Mouse (Mus musculus) kidney, postnatal 25 days (tissue): Measurements from ENCODE around the gene Ctsz.

ENCODE experiments used
- DNase-seq, 2 experiments: peaks; one replicate each; pipeline ENCODE4 v3.0.0; 2021; ENCODE audit warnings: mixed read lengths in 2 of 2

Ctsz gene

DNA sequence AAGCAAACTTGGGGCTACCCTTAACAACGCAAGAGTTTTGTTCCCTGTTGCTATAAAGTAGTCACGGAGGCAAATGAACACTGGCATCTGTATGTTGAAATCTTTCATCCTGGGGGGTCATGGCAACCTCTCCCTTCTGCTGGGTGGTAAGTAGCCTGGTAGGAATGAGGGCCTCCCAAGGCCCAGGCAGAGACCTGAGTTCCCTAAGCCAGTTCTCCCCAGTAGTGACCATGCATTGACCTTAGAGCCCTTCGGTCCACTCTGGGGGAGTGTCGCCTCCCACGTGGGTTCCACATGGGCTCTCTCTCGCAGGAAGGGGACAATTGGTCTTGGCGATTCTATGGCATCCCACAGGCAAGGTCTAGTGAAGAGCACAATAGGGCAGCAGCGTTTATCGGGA is 1.1 kb upstream of the Ctsz start:
- DNase-seq: peak in 1 of 2 experiments; percentile 17

DNA sequence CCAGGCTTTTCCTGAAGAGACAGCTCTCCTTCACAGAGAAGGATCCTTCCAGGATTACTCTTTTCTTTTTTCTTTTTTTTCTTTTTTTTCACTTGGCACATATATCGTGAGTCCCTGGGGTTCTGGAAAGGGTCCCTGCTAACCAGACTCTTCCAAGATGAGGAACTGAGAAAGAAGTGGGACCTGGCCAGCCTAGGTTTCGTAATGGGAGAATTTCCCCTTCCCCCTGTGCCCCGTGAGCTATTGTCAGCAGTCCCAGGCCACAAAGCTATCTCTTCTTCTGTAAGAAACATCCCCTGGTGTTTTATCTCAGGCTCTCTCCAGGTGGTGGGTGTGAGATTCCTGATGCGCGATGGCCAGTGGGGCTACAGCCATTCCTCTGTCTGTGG is 605 bp upstream of the Ctsz start:
- DNase-seq: peak in 1 of 2 experiments; percentile 27

- no peak for DNase-seq
These were observed 658 bp downstream of the Ctsz start for GRCm38 (mm10) chr2:174438181-174438580.

GRCm38 (mm10) chr2:174437697-174437982 is 1.2 kb downstream of the Ctsz start:
- DNase-seq: no peak

- no peak for DNase-seq
These were observed 1.7 kb downstream of the Ctsz start for GRCm38 (mm10) chr2:174436916-174437696.

- DNase-seq: no peak
These were observed 2.6 kb downstream of the Ctsz start for GRCm38 (mm10) chr2:174436076-174436701.

GRCm38 (mm10) chr2:174434943-174435342 is 3.9 kb downstream of the Ctsz start:
- DNase-seq: no peak

DNA sequence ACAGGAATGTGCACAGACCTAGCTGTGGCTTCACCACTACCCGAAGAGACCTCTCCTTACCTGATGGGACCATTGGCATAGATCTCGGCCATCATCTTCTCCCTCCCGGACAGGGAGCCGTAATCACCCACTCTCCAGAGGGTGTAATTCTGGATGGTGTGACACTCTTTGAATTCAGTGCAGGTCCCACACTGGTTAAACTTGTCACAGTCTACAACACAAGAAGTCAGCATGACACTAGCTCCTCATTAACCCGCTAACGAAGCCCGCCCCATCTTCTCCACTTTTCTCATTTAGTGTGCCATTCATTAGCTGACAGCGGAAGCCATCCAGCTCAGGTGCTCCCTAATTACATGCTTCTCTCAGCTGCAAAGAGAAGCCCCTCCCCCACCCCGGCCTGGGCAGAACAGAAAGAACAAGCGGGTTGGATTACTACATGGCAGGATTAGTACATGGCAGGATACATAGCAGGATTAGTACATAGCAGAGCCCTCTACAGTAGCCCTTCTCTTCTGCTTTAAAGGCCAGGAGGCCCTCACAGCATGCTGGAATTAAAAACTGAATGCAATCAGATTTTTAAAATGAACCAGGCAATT is 9.7 kb downstream of the Ctsz start:
- no peak for DNase-seq

DNA sequence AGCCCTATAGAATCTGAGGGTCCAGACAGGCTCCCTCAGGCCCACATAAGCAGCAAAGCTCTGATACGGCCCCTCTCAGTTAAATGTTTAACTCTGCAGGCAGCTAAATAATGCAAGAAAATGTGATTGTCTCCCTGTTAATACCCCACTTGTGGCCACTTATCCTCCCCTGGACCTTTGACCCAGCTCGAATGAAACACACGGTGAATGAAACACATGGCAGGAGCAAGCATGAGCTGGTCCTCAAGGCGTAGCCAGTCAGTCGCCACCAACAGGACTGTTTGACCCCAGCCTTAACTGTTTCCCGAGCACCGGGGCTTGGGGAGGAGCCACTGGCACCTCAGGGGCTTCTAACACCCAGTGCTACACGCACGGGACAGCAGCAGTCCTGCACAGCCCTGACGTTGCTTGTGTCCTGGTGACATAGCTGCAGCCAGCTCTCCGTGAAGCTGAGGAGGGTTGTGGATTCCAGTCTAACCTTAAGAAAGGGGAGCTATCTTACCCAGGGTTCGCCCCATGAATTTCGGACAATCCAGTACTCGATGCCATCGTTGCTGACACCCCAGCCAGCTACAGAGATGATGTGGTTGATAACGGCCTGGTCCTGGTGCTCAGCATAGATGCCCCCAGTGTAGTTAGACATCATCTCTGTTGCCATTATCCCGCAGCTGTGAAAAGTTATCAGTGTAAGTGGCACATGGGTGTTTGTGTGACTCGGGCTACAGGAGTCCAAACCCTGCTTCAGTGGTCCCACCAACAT is 10.6 kb downstream of the Ctsz start:
- peak; percentile 36 to 68 for DNase-seq

GRCm38 (mm10) chr2:174426856-174427255 is 12.0 kb downstream of the Ctsz start:
- DNase-seq: no peak

DNA sequence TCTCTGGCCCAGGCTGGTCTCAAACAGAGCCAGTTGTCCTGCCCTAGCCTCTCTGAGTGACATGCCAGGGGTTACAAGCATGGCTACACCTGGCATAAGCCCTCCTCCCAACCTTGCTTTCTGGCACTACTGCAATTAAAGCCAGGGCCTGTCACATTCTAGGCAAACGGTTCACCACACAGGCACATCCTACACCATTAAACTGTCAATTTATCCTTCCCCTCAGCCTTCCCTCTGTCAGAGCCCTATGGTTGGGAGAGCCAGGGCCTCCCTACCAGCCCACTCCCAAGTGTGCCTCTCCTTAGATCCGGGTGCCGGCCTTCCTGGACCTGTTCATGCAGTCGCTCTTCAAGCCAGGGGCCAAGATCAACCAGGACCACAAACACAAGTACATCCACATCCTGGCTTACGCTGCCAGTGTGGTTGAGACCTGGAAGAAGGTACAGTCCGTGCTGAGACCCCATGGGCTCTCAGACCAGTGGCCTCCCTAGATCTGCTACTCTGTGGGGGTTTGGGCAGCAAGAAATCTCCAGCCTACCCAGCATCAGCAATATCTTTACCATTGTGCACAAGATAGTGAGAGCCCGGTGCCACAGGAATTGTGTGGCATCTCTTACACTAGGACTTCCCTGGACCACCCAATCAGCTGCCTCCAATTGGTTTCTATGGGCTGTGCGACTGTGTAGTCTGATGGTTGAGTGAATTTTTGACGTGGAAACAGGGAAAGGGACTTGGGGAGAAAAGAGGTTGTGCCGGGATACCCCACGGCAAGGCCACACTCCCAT is 14.3 kb downstream of the Ctsz start:
- no peak for DNase-seq

DNA sequence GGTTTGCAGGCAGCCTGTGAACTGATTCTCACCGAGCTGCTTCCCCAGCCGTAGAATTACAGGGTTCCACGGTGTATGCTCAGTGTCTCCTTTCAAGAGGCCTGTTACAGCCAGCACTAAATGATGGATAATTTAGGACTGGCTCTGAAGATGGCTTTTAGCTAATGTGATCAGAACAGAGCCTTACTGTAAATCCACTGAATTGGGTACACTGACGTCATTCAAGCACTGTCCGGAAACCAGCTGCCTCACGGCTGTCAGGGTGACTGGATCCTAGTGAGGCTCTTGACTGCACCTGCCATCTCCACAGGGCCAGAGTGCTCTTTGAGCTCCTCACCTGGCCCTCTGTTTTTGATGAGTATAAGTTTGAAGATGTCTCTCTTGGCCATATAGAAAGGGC is 17.7 kb downstream of the Ctsz start:
- DNase-seq: no peak

DNA sequence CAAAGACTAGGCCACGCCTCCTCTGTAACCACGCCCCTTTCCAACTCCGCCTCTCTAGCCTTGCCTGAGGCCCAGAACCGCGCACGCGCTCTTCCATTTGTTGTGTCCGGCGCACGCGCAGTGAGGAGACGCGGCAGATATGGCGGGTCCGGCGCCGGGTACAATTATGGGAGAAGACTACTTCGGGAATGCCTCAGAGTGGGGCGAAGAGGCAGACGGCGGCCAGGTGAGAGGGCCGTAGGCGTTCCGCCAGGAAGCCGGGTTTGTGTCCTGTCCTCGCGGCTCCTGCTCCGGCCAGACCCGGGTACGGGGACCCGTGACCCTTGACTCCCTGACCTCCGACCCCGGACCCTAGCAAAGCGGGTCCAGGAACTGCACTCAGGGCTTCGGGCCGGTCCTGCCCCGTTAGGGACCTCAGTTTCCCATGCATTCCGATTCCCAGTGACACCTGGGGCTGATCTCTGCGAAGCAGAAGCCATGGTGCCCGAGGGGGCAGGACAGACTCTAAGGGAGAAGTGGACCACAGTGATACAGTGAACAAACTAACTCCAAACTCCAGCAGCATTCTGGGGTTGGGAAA is 23.0 kb downstream of the Ctsz start, which contains the start of gene Nelfcd:
Gene Nelfcd (plus strand): TSS at position 74 of the 580 bp plus-strand sequence.
- DNase-seq: peak; percentile 96

DNA sequence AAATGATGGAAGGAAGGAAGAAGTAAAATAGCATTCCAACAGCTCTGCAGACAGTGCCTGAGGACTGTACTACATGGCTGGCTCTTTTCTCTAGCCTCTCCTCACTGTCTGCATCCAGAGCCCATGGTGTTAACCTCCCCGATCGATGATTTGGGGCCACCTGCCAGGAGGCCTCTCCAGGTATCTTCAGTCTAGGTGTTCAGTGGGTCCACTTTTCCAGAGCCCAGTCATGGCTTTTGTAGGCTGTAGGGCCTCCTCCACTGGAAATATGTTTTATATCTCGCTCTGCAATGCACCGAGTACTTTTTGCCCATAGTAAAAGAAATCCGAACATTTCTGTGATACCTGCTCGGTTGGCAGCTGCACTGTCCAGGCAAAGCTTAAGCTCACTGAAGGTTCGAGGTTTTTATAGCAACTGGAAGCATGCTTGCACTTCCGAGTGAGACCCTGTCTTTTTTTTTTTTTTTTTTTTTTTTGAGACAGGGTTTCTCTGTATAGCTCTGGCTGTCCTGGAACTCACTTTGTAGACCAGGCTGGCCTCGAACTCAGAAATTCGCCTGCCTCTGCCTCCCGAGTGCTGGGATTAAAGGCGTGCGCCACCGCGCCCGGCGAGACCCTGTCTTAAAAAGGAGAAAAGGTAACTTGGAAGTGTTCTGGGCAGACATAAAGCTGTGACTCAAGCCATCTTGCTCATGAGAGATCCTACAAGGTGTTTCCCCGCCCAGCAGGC is 23.7 kb downstream of the Ctsz start:
- DNase-seq: no peak

DNA sequence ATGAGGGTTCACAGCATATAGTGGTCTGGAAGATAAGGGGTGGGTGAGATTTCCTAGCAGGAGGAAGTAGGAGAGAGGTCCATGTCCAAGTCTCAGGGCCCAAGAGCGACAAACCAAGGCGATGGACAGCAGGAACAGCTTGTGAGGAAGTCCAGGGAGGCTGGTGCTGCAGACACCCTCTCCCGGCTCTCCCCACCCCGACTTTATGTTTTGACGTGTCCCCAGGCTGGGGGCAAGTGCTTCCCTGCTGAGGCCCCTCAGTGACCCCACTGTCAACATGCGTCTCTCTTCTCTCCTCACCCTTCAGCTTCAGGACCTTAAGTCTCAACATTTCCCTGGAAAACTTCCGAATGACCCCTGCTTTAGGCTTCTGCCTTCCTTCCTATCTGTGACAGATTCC is 25.7 kb downstream of the Ctsz start:
- no peak for DNase-seq

GRCm38 (mm10) chr2:174410222-174410621 is 28.6 kb downstream of the Ctsz start:
- no peak for DNase-seq

DNA sequence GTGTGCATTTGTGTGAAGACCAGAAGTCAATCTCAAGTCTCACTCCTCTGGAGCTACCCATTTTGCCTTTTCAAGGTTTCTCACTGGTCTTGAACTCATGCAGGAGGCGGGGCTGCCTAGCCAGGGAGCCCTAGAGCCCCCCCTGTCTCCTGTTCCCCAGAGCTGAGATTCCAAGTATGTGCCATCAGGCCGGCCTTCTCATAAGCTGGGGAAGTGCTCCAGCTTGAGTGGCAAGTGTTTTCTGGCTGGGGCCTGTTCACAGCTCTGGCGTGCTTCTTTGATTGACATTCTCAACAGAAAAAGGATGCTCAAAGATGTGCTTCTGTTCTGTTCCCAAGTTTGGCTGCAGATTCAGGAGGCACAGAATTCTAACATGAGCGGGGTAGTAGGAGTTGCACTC is 38.4 kb downstream of the Ctsz start:
- no peak for DNase-seq

DNA sequence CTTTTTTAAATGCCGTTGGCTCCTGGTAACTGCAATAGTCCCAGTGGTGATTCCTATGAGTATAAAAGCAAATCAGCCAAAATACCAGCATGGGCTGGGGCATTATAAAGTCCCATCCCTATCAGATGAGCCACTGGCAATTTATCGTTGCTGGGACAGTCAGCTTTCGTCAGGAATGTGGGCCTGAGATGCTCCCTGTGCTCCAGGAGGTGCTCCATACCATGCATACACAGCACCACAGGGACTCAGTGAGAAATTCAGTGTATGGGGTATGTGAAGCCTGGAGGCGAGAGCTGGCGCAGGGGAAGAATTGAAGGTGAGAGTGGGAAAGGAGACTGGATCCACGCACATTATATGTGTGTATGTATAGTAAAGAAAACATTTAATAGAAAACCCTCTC is 41.0 kb downstream of the Ctsz start:
- DNase-seq: no peak

DNA sequence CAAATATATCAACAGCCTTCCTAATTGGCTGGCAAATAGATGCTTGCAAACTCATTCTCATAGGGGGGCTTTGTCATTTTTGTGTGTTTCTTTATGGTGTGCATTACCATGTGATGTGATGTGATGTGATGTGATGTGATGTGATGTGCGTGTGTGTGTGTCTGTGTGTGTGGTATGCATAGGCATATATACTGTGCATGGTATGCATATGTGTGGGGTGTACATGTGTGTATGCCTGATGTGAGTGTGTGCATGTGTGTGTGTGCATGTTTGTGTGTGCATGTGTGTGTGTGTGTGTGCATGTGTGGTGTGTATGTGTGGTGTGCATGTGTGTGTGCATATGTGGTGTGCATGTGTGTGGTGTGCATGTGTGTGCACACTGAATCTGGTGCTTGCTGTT is 41.8 kb downstream of the Ctsz start:
- no peak for DNase-seq

DNA sequence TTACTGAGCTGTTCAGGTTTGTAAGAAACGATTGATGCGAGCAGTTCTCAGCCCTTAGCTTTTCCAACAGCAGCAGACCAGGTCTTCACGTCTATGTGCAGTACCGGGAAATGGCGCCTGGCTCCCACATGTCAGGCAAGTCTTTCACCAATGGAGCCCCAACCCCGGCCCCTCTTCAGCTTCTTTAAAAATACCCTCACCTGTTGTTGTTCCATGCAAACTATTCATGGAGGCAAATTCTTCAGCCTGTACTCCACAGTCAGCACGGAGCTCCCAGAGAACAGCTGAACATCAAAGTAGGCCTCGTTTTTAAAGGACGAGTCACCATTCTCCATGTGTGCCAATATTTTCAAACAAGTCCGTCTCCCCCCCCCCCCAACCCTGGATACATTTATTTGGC is 42.2 kb downstream of the Ctsz start:
- no peak for DNase-seq

DNA sequence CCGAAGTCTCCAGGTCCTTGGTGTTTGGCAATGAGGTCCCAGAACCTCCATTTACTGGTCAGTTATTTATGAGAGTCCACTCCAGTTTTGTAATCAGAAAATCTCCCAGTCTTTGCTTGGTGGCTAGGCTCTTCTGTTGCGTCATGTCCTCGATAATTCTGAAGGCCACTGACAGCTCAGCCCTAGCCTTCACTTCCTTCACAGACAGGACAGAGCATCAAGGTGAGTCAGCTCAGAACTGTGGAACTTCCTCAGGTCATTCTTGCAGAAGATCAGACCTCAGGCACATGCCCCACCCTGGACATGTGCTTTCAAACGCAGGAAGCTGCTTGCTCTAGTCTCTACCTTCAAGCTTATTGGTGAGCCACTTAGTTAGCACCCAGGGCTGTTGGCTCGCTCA is 45.5 kb downstream of the Ctsz start:
- no peak for DNase-seq

GRCm38 (mm10) chr2:174392554-174392953 is 46.3 kb downstream of the Ctsz start:
- DNase-seq: no peak
